Mouse (Mus musculus) intestine, embryonic 16.5 days (tissue): Measurements from ENCODE around the gene Il11ra1. TPM values are rescaled to one million over a fixed set of nuclear protein-coding genes. Genes with fewer than 3 reads are reported as not detected.
A peak's percentile ranks its signal among the peaks of the same experiment; 100 is the strongest.

ENCODE experiments used
- ATAC-seq: fragments of 200-750 bp; cut with Nextera tagmentation; 2 replicates; pipeline ENCODE4 v1.8.0; 2017; ENCODE audit warnings: moderate TSS enrichment, moderate library complexity
- H3K27ac ChIP-seq: fragments of 300-500 bp; sonication (generic); 2 replicates; pipeline ENCODE4 v1.5.1; 2014; ENCODE audit warnings: mild to moderate bottlenecking, low read length
- H3K27me3 ChIP-seq: fragments of 300-500 bp; sonication (generic); replicated peaks from 2 replicates; pipeline ENCODE4 v1.6.1; 2014; ENCODE audit warnings: low read length, control low read depth, mixed read lengths; ENCODE audit not compliant: control insufficient read depth, insufficient read depth
- H3K36me3 ChIP-seq: fragments of 300-500 bp; sonication (generic); 2 replicates; pipeline ENCODE4 v1.6.1; 2014; ENCODE audit warnings: low read length, control low read depth; ENCODE audit not compliant: control insufficient read depth, insufficient read depth
- H3K4me1 ChIP-seq: fragments of 300-500 bp; sonication (generic); 2 replicates; pipeline ENCODE4 v1.6.1; 2014; ENCODE audit warnings: low read length, control low read depth, mixed read lengths; ENCODE audit not compliant: control insufficient read depth, insufficient read depth
- H3K4me2 ChIP-seq: fragments of 300-500 bp; sonication (generic); 2 replicates; pipeline ENCODE4 v1.6.1; 2014; ENCODE audit warnings: low read depth, low read length, control low read depth
- H3K4me3 ChIP-seq: fragments of 300-500 bp; sonication (generic); 2 replicates; pipeline ENCODE4 v1.5.1; 2014; ENCODE audit warnings: mild to moderate bottlenecking, low read length
- H3K9ac ChIP-seq: fragments of 300-500 bp; sonication (generic); 2 replicates; pipeline ENCODE4 v1.6.1; 2014; ENCODE audit warnings: low read depth, low read length
- H3K9me3 ChIP-seq: fragments of 300-500 bp; sonication (generic); 2 replicates; pipeline ENCODE4 v1.6.1; 2016; ENCODE audit warnings: low read length, control low read depth; ENCODE audit not compliant: control insufficient read depth
- WGBS: fragments of 180-500 bp; shearing (Covaris S2); extraction: QIAGEN DNeasy Blood & Tissue Kit; methylation state at CpG from one replicate; pipeline ENCODE4 v1.1.7; 2014; 5-methylcytosine and 5-hydroxymethylcytosine counted together
- polyA plus RNA-seq: library from polyadenylated mRNA; unstranded; fragments of >200 nt; fragmentation: Nextera tagmentation; extraction: Ambion mirVana; gene quantifications from 2 replicates; pipeline ENCODE4 v1.2.1, GENCODE M21; 2015

The Il11ra1 gene
- polyA plus RNA-seq, 1 experiment from 2014 or later: 125 TPM

DNA sequence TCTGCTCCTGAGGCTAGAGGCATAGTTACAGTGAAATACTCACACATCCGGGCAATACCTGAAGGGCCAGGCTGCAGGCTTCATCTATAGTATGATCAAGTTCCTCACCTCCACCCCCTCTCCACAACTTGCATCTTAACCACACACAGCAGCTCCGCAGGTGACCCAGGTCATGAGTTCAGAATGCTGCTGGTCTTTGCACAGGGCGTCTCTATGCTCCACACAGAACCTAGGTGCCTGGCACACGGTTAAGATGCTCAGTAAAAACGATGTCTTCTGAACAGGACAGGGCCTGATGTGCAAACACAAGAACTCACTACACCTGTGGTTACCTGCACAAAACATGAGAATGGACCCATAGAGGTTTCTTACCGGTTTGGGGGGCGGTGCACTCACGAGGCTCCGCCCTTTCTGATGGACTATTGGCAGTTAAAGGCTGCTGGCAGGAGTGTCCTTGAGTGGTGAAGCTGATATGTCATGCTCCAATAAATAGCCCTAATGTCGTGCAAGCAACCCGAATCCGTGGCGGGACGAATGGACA is 55.1 kb downstream of the Il11ra1 start, which contains the start of gene Galt:
Gene Galt (plus strand): TSS at position 432 of the 541 bp plus-strand sequence.
- Histone ChIP-seq H3K4me2 (peak within 1 kb of the TSS; percentile 80), H3K9me3 (no peaks in the 10 kb centered on the region), H3K27me3 (no peaks in the 10 kb centered on the region), H3K4me1 (peaks cover 23% of the 10 kb centered on the region), H3K4me3 (peak within 1 kb of the TSS; percentile 72), H3K36me3 (0 out of 2 replicates have a peak, but pooled peaks cover 6% of the 10 kb centered on the region), H3K27ac (peak within 1 kb of the TSS; percentile 93), H3K9ac (peak within 1 kb of the TSS; percentile 84)
- WGBS: 11% methylated on average over 14 of the region's 14 CpGs
- ATAC-seq: peak; percentile 69

GRCm38 (mm10) chr4:41755338-41756305 is 55.8 kb downstream of the Il11ra1 start, which contains the start of gene Sigmar1:
Sigmar1 (minus strand) TSS chr4:41756157.
- Histone ChIP-seq H3K27me3 (no peaks in the 10 kb centered on the region), H3K36me3 (0 out of 2 replicates have a peak, but pooled peaks cover 6% of the 10 kb centered on the region), H3K4me2 (peak within 1 kb of the TSS; percentile 80), H3K9ac (peak within 1 kb of the TSS; percentile 84), H3K4me3 (peak within 1 kb of the TSS; percentile 72), H3K9me3 (no peaks in the 10 kb centered on the region), H3K27ac (peak within 1 kb of the TSS; percentile 93), H3K4me1 (peaks cover 24% of the 10 kb centered on the region)
- ATAC-seq: peak; percentile 78
- under 1% methylated on average over 57 of the region's 57 CpGs for WGBS

DNA sequence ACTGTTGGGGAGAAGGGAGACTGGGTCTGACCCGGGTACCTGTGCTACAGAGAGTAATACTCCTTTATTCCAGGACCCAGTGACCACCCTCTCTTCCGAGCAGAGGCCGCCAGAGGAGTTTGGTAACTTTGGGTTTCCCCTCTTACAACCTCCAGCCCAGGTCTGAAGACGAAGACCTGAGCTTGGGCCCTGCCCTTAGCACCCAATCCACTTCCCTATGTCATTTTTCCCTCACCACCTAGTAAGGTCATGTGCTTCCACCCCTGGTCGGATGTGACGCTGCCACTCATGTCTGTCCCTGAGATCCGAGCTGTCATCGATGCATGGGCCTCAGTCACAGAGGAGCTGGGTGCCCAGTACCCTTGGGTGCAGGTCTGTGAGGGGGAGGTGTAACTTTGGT is 56.7 kb downstream of the Il11ra1 start:
- Histone ChIP-seq H3K27me3 (no peaks in the 10 kb centered on the region), H3K9ac (peak overlapping the region; percentile 84), H3K4me2 (peak overlapping the region; percentile 80), H3K36me3 (0 out of 2 replicates have a peak, but pooled peaks cover 6% of the 10 kb centered on the region), H3K9me3 (no peaks in the 10 kb centered on the region), H3K4me1 (peaks cover 32% of the 10 kb centered on the region), H3K27ac (no peak overlapping the region), H3K4me3 (peak overlapping the region; percentile 72)
- no peak for ATAC-seq
- 71% methylated on average over 8 of the region's 8 CpGs for WGBS

- Histone ChIP-seq H3K4me3 (no peak overlapping the region), H3K27me3 (no peaks in the 10 kb centered on the region), H3K4me1 (peaks cover 41% of the 10 kb centered on the region), H3K4me2 (no peak overlapping the region), H3K9me3 (no peaks in the 10 kb centered on the region), H3K36me3 (0 out of 2 replicates have a peak, but pooled peaks cover 6% of the 10 kb centered on the region), H3K9ac (peak overlapping the region; percentile 33; the same call in 1 of the 2 replicates), H3K27ac (peak overlapping the region; percentile 68; the same call in 1 of the 2 replicates)
- no peak for ATAC-seq
- WGBS: 91% methylated on average over 13 of the region's 13 CpGs
These were observed 57.5 kb downstream of the Il11ra1 start for GRCm38 (mm10) chr4:41757321-41757720.

DNA sequence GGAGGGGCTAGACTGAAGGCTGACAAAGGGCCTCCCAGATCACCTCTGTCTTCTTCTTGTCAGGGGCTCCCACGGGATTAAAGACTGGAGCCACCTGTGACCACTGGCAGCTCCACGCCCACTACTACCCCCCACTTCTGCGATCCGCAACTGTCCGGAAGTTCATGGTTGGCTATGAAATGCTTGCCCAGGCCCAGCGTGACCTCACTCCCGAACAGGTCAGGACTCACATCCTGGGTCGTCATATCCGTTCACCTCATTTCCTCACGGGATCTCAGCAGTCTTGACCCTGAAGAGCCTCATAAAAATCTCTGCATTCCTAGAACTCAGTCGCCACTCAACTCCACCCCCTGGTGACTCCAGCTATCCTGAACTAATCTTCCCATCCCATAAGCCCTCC is 58.2 kb downstream of the Il11ra1 start:
- Histone ChIP-seq H3K36me3 (0 out of 2 replicates have a peak, but pooled peaks cover 6% of the 10 kb centered on the region), H3K4me2 (no peak overlapping the region), H3K27ac (peak overlapping the region; percentile 95), H3K9me3 (no peaks in the 10 kb centered on the region), H3K9ac (0 out of 2 replicates have a peak overlapping the region, but pooled peaks have one; percentile 33), H3K4me3 (no peak overlapping the region), H3K27me3 (no peaks in the 10 kb centered on the region), H3K4me1 (peaks cover 47% of the 10 kb centered on the region)
- no peak for ATAC-seq
- WGBS: 77% methylated on average over 11 of the region's 11 CpGs

GRCm38 (mm10) chr4:41758701-41759100 is 58.9 kb downstream of the Il11ra1 start:
- H3K27me3 ChIP-seq: no peaks in the 10 kb centered on the region

GRCm38 (mm10) chr4:41759206-41759605 is 59.4 kb downstream of the Il11ra1 start:
- peak overlapping the region; percentile 75; the same call in 1 of the 2 replicates for H3K4me2 ChIP-seq
- H3K9ac ChIP-seq: peak overlapping the region; percentile 73
- no peaks in the 10 kb centered on the region for H3K27me3 ChIP-seq
- 0 out of 2 replicates have a peak, but pooled peaks cover 6% of the 10 kb centered on the region for H3K36me3 ChIP-seq
- H3K9me3 ChIP-seq: no peaks in the 10 kb centered on the region
- peak overlapping the region; percentile 95 for H3K27ac ChIP-seq
- no peak for ATAC-seq
- peaks cover 47% of the 10 kb centered on the region for H3K4me1 ChIP-seq
- no peak overlapping the region for H3K4me3 ChIP-seq
- 76% methylated on average over 9 of the region's 9 CpGs for WGBS

More at GRCm38 (mm10) chr4:41758701-41759100, 58.9 kb downstream of the Il11ra1 start:
- Histone ChIP-seq H3K9ac (peak overlapping the region; percentile 73; the same call in 1 of the 2 replicates), H3K4me1 (peaks cover 47% of the 10 kb centered on the region), H3K36me3 (0 out of 2 replicates have a peak, but pooled peaks cover 6% of the 10 kb centered on the region), H3K4me3 (no peak overlapping the region), H3K27ac (peak overlapping the region; percentile 95), H3K4me2 (peak overlapping the region; percentile 31; the same call in 1 of the 2 replicates), H3K9me3 (no peaks in the 10 kb centered on the region)
- ATAC-seq: no peak
- WGBS: 90% methylated on average over 4 of the region's 4 CpGs

GRCm38 (mm10) chr4:41759656-41760287 is 60.0 kb downstream of the Il11ra1 start:
- Histone ChIP-seq H3K36me3 (0 out of 2 replicates have a peak, but pooled peaks cover 6% of the 10 kb centered on the region), H3K27me3 (no peaks in the 10 kb centered on the region), H3K4me3 (peak overlapping the region; percentile 52), H3K9me3 (no peaks in the 10 kb centered on the region), H3K4me2 (peak overlapping the region; percentile 75), H3K27ac (peak overlapping the region; percentile 95), H3K9ac (peak overlapping the region; percentile 73), H3K4me1 (peaks cover 45% of the 10 kb centered on the region)
- 34% methylated on average over 6 of the region's 6 CpGs for WGBS
- peak; percentile 37 for ATAC-seq
